Mouse (Mus musculus) lung, postnatal 10 days (tissue): ENCODE results near the gene Wdr83.
A peak's percentile ranks its signal among the peaks of the same experiment; 100 is the strongest.
"Not testable (repeated sequence)": the region's sequence is repeated elsewhere in the genome, so short reads cannot be mapped to it uniquely, and the experiment has no call there.

Experiments used
- DNase-seq: peaks from one replicate; pipeline ENCODE4 v3.0.0; 2021

Wdr83 gene

GRCm38 (mm10) chr8:85081216-85081555 lies at the start of gene Wdr83:
Gene Wdr83 (minus strand): TSS chr8:85081306.
- peak; percentile 69 for DNase-seq

- no peak for DNase-seq
Measured at GRCm38 (mm10) chr8:85123691-85124090, 42.6 kb upstream of the Wdr83 start.

GRCm38 (mm10) chr8:85122995-85123394 lies 41.9 kb upstream of the Wdr83 start, which contains the start of gene Zfp791:
Gene Zfp791 (minus strand): TSS chr8:85123095.
- no peak for DNase-seq

GRCm38 (mm10) chr8:85120251-85120650 lies 39.1 kb upstream of the Wdr83 start:
- not testable (repeated sequence) for DNase-seq

GRCm38 (mm10) chr8:85119052-85119981 lies 38.2 kb upstream of the Wdr83 start:
- DNase-seq: peak; percentile 88

- no peak for DNase-seq
Measured at GRCm38 (mm10) chr8:85116984-85117383, 35.9 kb upstream of the Wdr83 start.

- no peak for DNase-seq
Measured at GRCm38 (mm10) chr8:85115501-85115900, 34.4 kb upstream of the Wdr83 start.

- no peak for DNase-seq
Measured at GRCm38 (mm10) chr8:85113241-85113640, 32.1 kb upstream of the Wdr83 start.

GRCm38 (mm10) chr8:85100076-85100665 lies 19.1 kb upstream of the Wdr83 start:
- DNase-seq: no peak

GRCm38 (mm10) chr8:85096850-85097249 lies 15.7 kb upstream of the Wdr83 start:
- DNase-seq: no peak

- no peak for DNase-seq
Measured at GRCm38 (mm10) chr8:85096196-85096595, 15.1 kb upstream of the Wdr83 start.

GRCm38 (mm10) chr8:85095566-85095965 lies 14.5 kb upstream of the Wdr83 start:
- no peak for DNase-seq

- DNase-seq: no peak
Measured at GRCm38 (mm10) chr8:85095051-85095450, 13.9 kb upstream of the Wdr83 start.

GRCm38 (mm10) chr8:85091526-85092090 lies 10.5 kb upstream of the Wdr83 start:
- peak; percentile 38 for DNase-seq

- DNase-seq: no peak
Measured at GRCm38 (mm10) chr8:85090856-85091255, 9.8 kb upstream of the Wdr83 start.

GRCm38 (mm10) chr8:85088771-85089170 lies 7.7 kb upstream of the Wdr83 start:
- DNase-seq: no peak

GRCm38 (mm10) chr8:85086238-85086637 lies 5.1 kb upstream of the Wdr83 start:
- no peak for DNase-seq

GRCm38 (mm10) chr8:85084633-85085032 lies 3.5 kb upstream of the Wdr83 start:
- no peak for DNase-seq

GRCm38 (mm10) chr8:85083108-85083813 lies 2.2 kb upstream of the Wdr83 start, which contains the start of gene Man2b1:
Gene Man2b1 (plus strand): TSS chr8:85083270.
- peak; percentile 97 for DNase-seq

GRCm38 (mm10) chr8:85082169-85082568 lies 1.1 kb upstream of the Wdr83 start:
- not testable (repeated sequence) for DNase-seq

- peak; percentile 65 for DNase-seq
Measured at GRCm38 (mm10) chr8:85080532-85081215, 432 bp downstream of the Wdr83 start, which contains the start of gene Wdr83os. Gene Wdr83os (plus strand): TSS chr8:85080740.

- DNase-seq: no peak
Measured at GRCm38 (mm10) chr8:85080214-85080531, 933 bp downstream of the Wdr83 start.

GRCm38 (mm10) chr8:85076993-85077392 lies 4.1 kb downstream of the Wdr83 start:
- DNase-seq: peak; percentile 90
